Mouse (Mus musculus) naive thymus-derived CD4-positive, alpha-beta T cell, adult 2 months (primary cell): Measurements from ENCODE around the gene Fem1a.
A peak's percentile ranks its signal among the peaks of the same experiment; 100 is the strongest.

Experiments
- DNase-seq: peaks from one replicate; pipeline ENCODE4 v3.0.0-alpha.2; 2011; ENCODE audit warnings: low read depth

The Fem1a gene

GRCm38 (mm10) chr17:56303847-56304586 is 47.4 kb downstream of the Fem1a start:
- peak; percentile 98 for DNase-seq

- DNase-seq, result no peak
Measured at GRCm38 (mm10) chr17:56304718-56305117, 48.1 kb downstream of the Fem1a start.

- no peak for DNase-seq
Measured at GRCm38 (mm10) chr17:56305156-56305555, 48.5 kb downstream of the Fem1a start.

- no peak for DNase-seq
Measured at GRCm38 (mm10) chr17:56305826-56306225, 49.2 kb downstream of the Fem1a start.

GRCm38 (mm10) chr17:56308088-56308487 is 51.5 kb downstream of the Fem1a start:
- DNase-seq, result no peak

- DNase-seq, result no peak
Measured at GRCm38 (mm10) chr17:56309191-56309945, 52.8 kb downstream of the Fem1a start.
